ENCODE assay signal across 25 mouse cellular contexts in the genomic region with DNA sequence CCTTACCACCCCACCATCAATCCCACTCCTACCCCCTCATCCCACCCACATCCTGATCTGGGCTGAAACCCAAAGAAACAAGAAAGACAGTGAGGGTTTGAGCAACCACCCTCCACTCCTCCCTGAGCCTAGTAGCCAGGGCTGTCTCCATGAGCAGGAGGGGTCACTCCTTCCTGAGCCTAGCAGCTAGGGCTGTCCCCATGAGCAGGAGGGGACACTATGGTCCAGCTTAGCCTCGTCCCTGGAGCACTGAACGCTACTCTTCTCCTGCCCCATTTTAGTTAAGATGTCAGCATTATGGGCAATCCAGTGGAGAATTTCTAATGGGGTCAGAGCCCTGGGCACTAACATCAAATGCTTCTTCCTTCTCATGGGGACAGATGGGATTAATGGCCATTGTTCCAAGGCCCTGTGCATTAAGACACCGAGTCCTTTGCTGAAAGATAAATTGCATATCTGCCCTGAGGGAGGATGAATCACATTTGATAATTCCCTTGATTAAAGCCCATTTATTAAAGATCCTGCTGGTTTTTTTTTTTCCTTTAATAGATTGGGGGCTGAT. TPM values are rescaled to one million over a fixed set of nuclear protein-coding genes. Genes with fewer than 3 reads are reported as not detected.
A peak's percentile ranks its signal among the peaks of the same experiment; 100 is the strongest.
DNase-seq lines count a peak whose midpoint lies in the region; ATAC-seq and TF ChIP-seq lines count a peak whose summit lies in the region.
"Had no signal": no experiment of that assay in that cellular context is flagged by ENCODE, and none has a peak within 500 bp of the region (broad histone marks: within the 10 kb centered on the region; RNA-seq: fewer than 3 reads in every experiment).

No protein-coding gene starts in this region.

- TF ChIP-seq CTCF in layer of hippocampus, adult 2 months (conservative IDR thresholded peaks at IDR 0.05) = no peak

- H3K4me1 ChIP-seq in neural tube, embryonic 12.5 days = peaks cover 6% of the 10 kb centered on the region
- H3K4me1 ChIP-seq in neural tube, embryonic 15.5 days = peaks cover 12% of the 10 kb centered on the region; the same call in 1 of the 2 replicates
- peaks cover 21% of the 10 kb centered on the region for H3K4me1 ChIP-seq in neural tube, embryonic 13.5 days (replicated peaks)
- H3K4me1 ChIP-seq: forebrain, embryonic 13.5 days had no signal

- no peaks in the 10 kb centered on the region for H3K27me3 ChIP-seq in neural tube, embryonic 12.5 days (replicated peaks)
- no peaks in the 10 kb centered on the region for H3K27me3 ChIP-seq in neural tube, embryonic 15.5 days (replicated peaks)
- H3K27me3 ChIP-seq in neural tube, embryonic 13.5 days = no peaks in the 10 kb centered on the region
- H3K27me3 ChIP-seq: forebrain, embryonic 13.5 days; limb, embryonic 15.5 days had no signal

- H3K4me2 ChIP-seq in neural tube, embryonic 12.5 days (replicated peaks) = no peak overlapping the region
- H3K4me2 ChIP-seq in neural tube, embryonic 15.5 days = no peak overlapping the region
- H3K4me2 ChIP-seq in neural tube, embryonic 13.5 days = no peak overlapping the region
- H3K4me2 ChIP-seq: forebrain, embryonic 13.5 days; limb, embryonic 15.5 days; lung, embryonic 14.5 days; stomach, embryonic 15.5 days had no signal

- 38% methylated on average over 3 of the region's 3 CpGs for WGBS in neural tube, embryonic 12.5 days
- WGBS in neural tube, embryonic 15.5 days = 31% methylated on average over 3 of the region's 3 CpGs
- 21% methylated on average over 3 of the region's 3 CpGs for WGBS in neural tube, embryonic 13.5 days

- H3K9ac ChIP-seq in neural tube, embryonic 12.5 days = no peak overlapping the region
- no peak overlapping the region for H3K9ac ChIP-seq in neural tube, embryonic 15.5 days (replicated peaks)
- no peak overlapping the region for H3K9ac ChIP-seq in neural tube, embryonic 13.5 days
- H3K9ac ChIP-seq: forebrain, embryonic 13.5 days; limb, embryonic 15.5 days; liver, embryonic 14.5 days; lung, embryonic 14.5 days; stomach, embryonic 15.5 days had no signal

- no peaks in the 10 kb centered on the region for H3K9me3 ChIP-seq in neural tube, embryonic 12.5 days
- no peaks in the 10 kb centered on the region for H3K9me3 ChIP-seq in neural tube, embryonic 15.5 days (replicated peaks)
- H3K9me3 ChIP-seq in neural tube, embryonic 13.5 days = no peaks in the 10 kb centered on the region
- H3K9me3 ChIP-seq: forebrain, embryonic 13.5 days; heart, embryonic 10.5 days; limb, embryonic 15.5 days; megakaryocyte, embryonic 14.5 days; stomach, embryonic 15.5 days had no signal

- peak; percentile 53 for DNase-seq in adrenal gland, adult 2 months
- no peak for DNase-seq in adrenal gland, postnatal 4 days (ENCODE audit: low spot score in 2 of 2)
- DNase-seq in layer of hippocampus, adult 2 months (ENCODE audit: low spot score in 2 of 2) = no peak
- no peak for DNase-seq in layer of hippocampus, adult 8-10 months (ENCODE audit: low spot score in 2 of 2)
- DNase-seq: cerebellum, adult 8-10 months; cerebellum, postnatal 36 days; gastrocnemius, postnatal 10 days; kidney, postnatal 36 days; layer of hippocampus, adult 9-11 months; lung, embryonic 14.5 days; lung, postnatal 36 days; right cerebral cortex, adult 18-20 months; right cerebral cortex, postnatal 4 days; thymus, postnatal 25 days had no signal

- peak overlapping the region; percentile 67 for H3K27ac ChIP-seq in layer of hippocampus, adult 2 months
- no peak overlapping the region for H3K27ac ChIP-seq in neural tube, embryonic 12.5 days
- no peak overlapping the region for H3K27ac ChIP-seq in neural tube, embryonic 15.5 days (replicated peaks)
- no peak overlapping the region for H3K27ac ChIP-seq in neural tube, embryonic 13.5 days (replicated peaks)
- H3K27ac ChIP-seq: forebrain, embryonic 13.5 days; heart, embryonic 10.5 days; limb, embryonic 15.5 days; liver, embryonic 14.5 days; stomach, embryonic 15.5 days had no signal

- H3K36me3 ChIP-seq in neural tube, embryonic 12.5 days = no peaks in the 10 kb centered on the region
- no peaks in the 10 kb centered on the region for H3K36me3 ChIP-seq in neural tube, embryonic 15.5 days
- H3K36me3 ChIP-seq in neural tube, embryonic 13.5 days = no peaks in the 10 kb centered on the region
- H3K36me3 ChIP-seq: heart, embryonic 10.5 days; limb, embryonic 15.5 days; stomach, embryonic 15.5 days had no signal

- no peak overlapping the region for H3K4me3 ChIP-seq in layer of hippocampus, adult 2 months
- H3K4me3 ChIP-seq in neural tube, embryonic 12.5 days = no peak overlapping the region
- no peak overlapping the region for H3K4me3 ChIP-seq in neural tube, embryonic 15.5 days (replicated peaks)
- no peak overlapping the region for H3K4me3 ChIP-seq in neural tube, embryonic 13.5 days
- H3K4me3 ChIP-seq: forebrain, embryonic 13.5 days; heart, embryonic 10.5 days; limb, embryonic 15.5 days; megakaryocyte, embryonic 14.5 days; stomach, embryonic 15.5 days had no signal

- ATAC-seq in neural tube, embryonic 12.5 days (ENCODE audit: low FRiP score, low read depth) = 0 out of 2 replicates have a peak, but pooled peaks have one; percentile 11
- no peak for ATAC-seq in neural tube, embryonic 15.5 days (ENCODE audit: low FRiP score)
- 0 out of 2 replicates have a peak, but pooled peaks have one; percentile 37 for ATAC-seq in neural tube, embryonic 13.5 days (ENCODE audit: low read depth)
- no peak for ATAC-seq in megakaryocyte-erythroid progenitor cell, adult 5-6 weeks (replicated peaks; ENCODE audit: low FRiP score, low TSS enrichment, poor library complexity, severe bottlenecking)
- ATAC-seq: forebrain, embryonic 13.5 days; intestine, postnatal 0 days had no signal

RNA-seq across cellular contexts. Expression of gene Rhob, which starts 36.1 kb away (rescaled TPM):
- 100 to 1,000 TPM; 166 to 261 TPM for total RNA-seq in adrenal gland, adult 2 months (2021)
- polyA plus RNA-seq in adrenal gland, adult 2 months (2012; rRNA removed) = 497 and 623 TPM in 2 replicates
- total RNA-seq in adrenal gland, postnatal 4 days (2021) = 100 to 1,000 TPM; 176 to 206 TPM
- 100 to 1,000 TPM; 359 to 361 TPM for total RNA-seq in layer of hippocampus, adult 2 months (2021)
- total RNA-seq in layer of hippocampus, adult 8-10 months (2022) = 100 to 1,000 TPM; 285 to 368 (median 321) TPM
- 92.0 and 92.6 TPM in 2 replicates for polyA plus RNA-seq in neural tube, embryonic 12.5 days (2016; fragmentation: Nextera tagmentation; extraction: Ambion mirVana)
- 77.0 and 91.1 TPM in 2 replicates for polyA plus RNA-seq in neural tube, embryonic 15.5 days (2015; fragmentation: Nextera tagmentation; extraction: Ambion mirVana)
- 80.6 and 81.1 TPM in 2 replicates for polyA plus RNA-seq in neural tube, embryonic 13.5 days (2015; fragmentation: Nextera tagmentation; extraction: Ambion mirVana)
- 4.2 and 5.1 TPM in 2 replicates for total RNA-seq in megakaryocyte-erythroid progenitor cell, adult 5-6 weeks (2014; fragmentation: Nextera tagmentation)
- 23.1 TPM in 2 replicates for total RNA-seq in megakaryocyte-erythroid progenitor cell, adult 5-6 weeks (2017)

Comparison
In these comparisons a context has a peak if more than half of its experiments do, and no peak if none do; other contexts are left out.
1. ATAC-seq: peak in neural tube, embryonic 12.5 days (single experiment) and neural tube, embryonic 13.5 days (single experiment); none in neural tube, embryonic 15.5 days (single experiment) and megakaryocyte-erythroid progenitor cell, adult 5-6 weeks (single experiment).
2. RNA of gene Rhob, which starts 36.1 kb away (total RNA-seq): 359 to 361 TPM in layer of hippocampus, adult 2 months, 285 to 368 TPM in layer of hippocampus, adult 8-10 months, 166 to 261 TPM in adrenal gland, adult 2 months and 176 to 206 TPM in adrenal gland, postnatal 4 days; 4.2 to 23.1 TPM in megakaryocyte-erythroid progenitor cell, adult 5-6 weeks; every median in the first group is over 4 times any median in the second.